Mouse (Mus musculus) hindbrain, embryonic 12.5 days (tissue): Measurements from ENCODE around the gene Gna12. TPM values are rescaled to one million over a fixed set of nuclear protein-coding genes. Genes with fewer than 3 reads are reported as not detected.
A peak's percentile ranks its signal among the peaks of the same experiment; 100 is the strongest.

Experiments used
- ATAC-seq: fragments of 200-750 bp; cut with Nextera tagmentation; 2 replicates; pipeline ENCODE4 v1.8.0; 2017; ENCODE audit warnings: moderate TSS enrichment; ENCODE audit not compliant: low FRiP score
- H3K27ac ChIP-seq: fragments of 300-500 bp; sonication (generic); 2 replicates; pipeline ENCODE4 v1.5.1; 2016; ENCODE audit warnings: mild to moderate bottlenecking
- H3K27me3 ChIP-seq: fragments of 300-500 bp; sonication (generic); 2 replicates; pipeline ENCODE4 v1.6.1; 2016; ENCODE audit warnings: mild to moderate bottlenecking
- H3K36me3 ChIP-seq: fragments of 300-500 bp; sonication (generic); 2 replicates; pipeline ENCODE4 v1.6.1; 2016; ENCODE audit warnings: mild to moderate bottlenecking
- H3K4me1 ChIP-seq: fragments of 300-500 bp; sonication (generic); 2 replicates; pipeline ENCODE4 v1.6.1; 2016
- H3K4me2 ChIP-seq: fragments of 300-500 bp; sonication (generic); replicated peaks from 2 replicates; pipeline ENCODE4 v1.6.1; 2016; ENCODE audit warnings: mild to moderate bottlenecking
- H3K4me3 ChIP-seq: fragments of 300-500 bp; sonication (generic); 2 replicates; pipeline ENCODE4 v1.5.1; 2016; ENCODE audit warnings: mild to moderate bottlenecking
- H3K9ac ChIP-seq: fragments of 300-500 bp; sonication (generic); 2 replicates; pipeline ENCODE4 v1.6.1; 2016; ENCODE audit warnings: mild to moderate bottlenecking, moderate library complexity
- H3K9me3 ChIP-seq: fragments of 300-500 bp; sonication (generic); replicated peaks from 2 replicates; pipeline ENCODE4 v1.6.1; 2016; ENCODE audit warnings: mild to moderate bottlenecking
- WGBS: fragments of 180-500 bp; shearing (Covaris S2); methylation state at CpG from one replicate; pipeline ENCODE4 v1.1.7; 2016; 5-methylcytosine and 5-hydroxymethylcytosine counted together
- polyA plus RNA-seq: library from polyadenylated mRNA; unstranded; fragments of >200 nt; fragmentation: Nextera tagmentation; extraction: Ambion mirVana; gene quantifications from 2 replicates; pipeline ENCODE4 v1.2.1, GENCODE M21; 2016

The Gna12 gene
- polyA plus RNA-seq, 1 experiment from 2014 or later, result 57.8 TPM

DNA sequence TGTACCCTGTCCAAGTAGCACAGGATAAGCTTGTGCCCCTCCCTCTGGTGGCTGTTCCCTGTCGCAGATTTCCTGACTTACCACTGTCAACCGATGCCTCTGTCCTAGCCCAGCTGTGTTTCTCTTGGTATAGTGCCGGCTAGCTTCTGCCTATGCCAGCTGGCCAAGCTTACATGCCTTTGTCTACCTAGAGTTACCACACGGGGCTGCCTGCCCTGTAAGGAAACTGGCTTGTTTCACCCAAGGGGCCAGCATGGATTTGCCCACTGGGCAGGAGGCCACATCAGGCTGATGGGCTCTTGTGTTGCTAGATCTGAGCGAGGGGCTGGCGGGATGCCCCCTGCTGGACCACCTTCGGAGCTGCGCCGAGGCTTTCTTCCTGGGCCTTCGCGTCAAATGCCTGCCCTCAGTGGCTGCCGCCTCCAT lies 86.5 kb downstream of the Gna12 start:
- Histone ChIP-seq H3K4me3 (no peak overlapping the region), H3K36me3 (no peaks in the 10 kb centered on the region), H3K27ac (no peak overlapping the region), H3K9ac (no peak overlapping the region), H3K9me3 (no peaks in the 10 kb centered on the region), H3K27me3 (no peaks in the 10 kb centered on the region; the same call in 1 of the 2 replicates), H3K4me2 (no peak overlapping the region), H3K4me1 (peaks cover 2% of the 10 kb centered on the region)
- 26% methylated on average over 12 of the region's 12 CpGs for WGBS
- ATAC-seq, result no peak

DNA sequence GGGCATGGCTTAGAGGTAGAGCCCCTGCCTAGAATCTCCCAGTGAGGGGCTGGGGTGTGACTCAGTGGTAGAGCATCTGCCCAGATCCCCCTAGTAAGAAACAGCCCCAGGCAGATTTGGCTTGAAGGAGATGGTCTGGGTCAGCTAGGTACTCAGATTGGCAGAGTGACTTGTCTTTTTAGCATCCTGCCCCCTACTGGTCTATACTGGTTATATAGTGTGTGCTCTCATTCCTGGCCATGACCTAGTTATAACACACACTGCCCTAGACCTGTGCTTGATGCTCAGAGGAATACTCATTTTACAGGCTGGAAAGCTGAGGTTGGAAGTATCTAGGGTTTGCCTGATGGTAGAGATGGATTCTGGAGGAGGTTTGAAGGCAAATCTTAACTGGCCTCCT lies 88.4 kb downstream of the Gna12 start:
- H3K36me3 ChIP-seq, result no peaks in the 10 kb centered on the region
- peaks cover 9% of the 10 kb centered on the region for H3K27me3 ChIP-seq
- no peak overlapping the region for H3K27ac ChIP-seq
- H3K4me3 ChIP-seq, result no peak overlapping the region
- H3K9me3 ChIP-seq, result no peaks in the 10 kb centered on the region
- no peak overlapping the region for H3K4me2 ChIP-seq
- H3K4me1 ChIP-seq, result no peaks in the 10 kb centered on the region; the same call in 1 of the 2 replicates
- H3K9ac ChIP-seq, result no peak overlapping the region
- no peak for ATAC-seq

DNA sequence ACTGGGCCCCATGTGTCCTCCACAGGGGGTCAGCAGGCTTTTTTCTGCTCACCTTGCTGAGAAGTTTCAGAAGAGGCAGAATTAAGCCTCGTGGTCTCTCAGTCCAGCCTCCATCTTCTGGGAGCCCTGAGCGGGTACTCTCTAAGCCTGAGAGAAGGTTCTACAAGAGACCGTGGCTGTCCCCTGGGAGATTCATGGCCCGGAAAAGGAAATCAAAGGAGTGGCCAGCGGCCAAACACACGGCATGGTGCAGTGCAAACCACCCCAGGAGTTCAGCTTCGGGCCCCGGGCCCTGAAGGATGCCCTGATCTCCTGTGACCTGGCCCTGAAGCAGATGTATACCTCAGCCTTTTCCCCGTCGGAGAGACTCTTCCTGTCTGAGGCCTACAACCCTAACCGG lies 89.2 kb downstream of the Gna12 start:
- Histone ChIP-seq H3K4me1 (no peaks in the 10 kb centered on the region), H3K4me3 (no peak overlapping the region), H3K27me3 (peaks cover 16% of the 10 kb centered on the region), H3K9me3 (0 out of 2 replicates have a peak, but pooled peaks cover 5% of the 10 kb centered on the region), H3K36me3 (no peaks in the 10 kb centered on the region), H3K27ac (no peak overlapping the region), H3K9ac (no peak overlapping the region), H3K4me2 (no peak overlapping the region)
- no peak for ATAC-seq
- WGBS, result 69% methylated on average over 11 of the region's 11 CpGs

DNA sequence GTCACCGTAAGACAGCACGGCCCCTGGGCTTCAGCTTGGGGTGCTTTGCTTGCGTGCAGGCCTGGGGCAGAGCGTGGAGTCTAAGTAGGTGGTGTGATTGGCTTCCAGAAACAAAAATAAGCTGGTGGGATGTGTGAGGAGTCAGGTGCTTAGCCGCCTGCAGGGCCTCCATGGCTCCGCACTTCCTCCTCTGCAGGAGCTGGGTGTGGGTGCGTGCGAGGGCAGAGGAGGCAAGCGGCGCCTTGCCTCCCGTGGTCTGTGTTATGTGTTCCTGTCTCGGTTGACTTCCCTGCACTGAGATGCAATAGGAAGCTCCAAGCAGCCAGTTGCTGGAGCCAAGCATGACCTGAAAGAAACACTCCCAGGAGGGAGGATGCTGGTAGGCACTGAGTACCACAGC lies 90.4 kb downstream of the Gna12 start:
- 78% methylated on average over 12 of the region's 12 CpGs for WGBS
- no peak overlapping the region for H3K9ac ChIP-seq
- H3K9me3 ChIP-seq, result 0 out of 2 replicates have a peak, but pooled peaks cover 5% of the 10 kb centered on the region
- peaks cover 5% of the 10 kb centered on the region for H3K4me1 ChIP-seq
- peaks cover 29% of the 10 kb centered on the region for H3K27me3 ChIP-seq
- H3K4me2 ChIP-seq, result no peak overlapping the region
- no peak overlapping the region for H3K27ac ChIP-seq
- H3K36me3 ChIP-seq, result no peaks in the 10 kb centered on the region
- H3K4me3 ChIP-seq, result no peak overlapping the region
- ATAC-seq, result no peak

DNA sequence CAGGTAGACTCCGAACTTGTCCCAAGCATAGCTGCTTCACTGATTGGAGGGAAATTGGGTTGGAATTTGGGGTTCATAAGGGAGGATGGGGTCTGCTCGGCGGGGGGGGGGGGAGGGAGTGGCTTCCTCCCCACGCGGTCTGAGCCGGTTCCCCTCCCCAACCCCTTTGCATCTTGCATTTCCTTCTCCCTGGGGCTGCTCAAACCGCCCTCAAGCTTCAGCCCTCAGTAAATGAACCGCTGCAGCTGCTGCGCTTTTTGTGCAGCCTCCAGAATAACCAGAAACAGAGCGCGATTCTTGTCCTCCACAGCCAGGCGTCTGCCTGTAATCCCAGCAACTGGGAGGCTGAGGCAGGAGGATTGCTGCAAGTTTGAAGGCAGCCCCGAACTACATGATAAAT lies 94.1 kb downstream of the Gna12 start:
- H3K4me1 ChIP-seq, result peaks cover 5% of the 10 kb centered on the region
- 0 out of 2 replicates have a peak, but pooled peaks cover 5% of the 10 kb centered on the region for H3K9me3 ChIP-seq
- H3K4me3 ChIP-seq, result no peak overlapping the region
- H3K27ac ChIP-seq, result no peak overlapping the region
- 22% methylated on average over 11 of the region's 13 CpGs for WGBS
- no peak overlapping the region for H3K4me2 ChIP-seq
- H3K36me3 ChIP-seq, result no peaks in the 10 kb centered on the region
- H3K27me3 ChIP-seq, result peaks cover 36% of the 10 kb centered on the region
- no peak overlapping the region for H3K9ac ChIP-seq
- ATAC-seq, result no peak

DNA sequence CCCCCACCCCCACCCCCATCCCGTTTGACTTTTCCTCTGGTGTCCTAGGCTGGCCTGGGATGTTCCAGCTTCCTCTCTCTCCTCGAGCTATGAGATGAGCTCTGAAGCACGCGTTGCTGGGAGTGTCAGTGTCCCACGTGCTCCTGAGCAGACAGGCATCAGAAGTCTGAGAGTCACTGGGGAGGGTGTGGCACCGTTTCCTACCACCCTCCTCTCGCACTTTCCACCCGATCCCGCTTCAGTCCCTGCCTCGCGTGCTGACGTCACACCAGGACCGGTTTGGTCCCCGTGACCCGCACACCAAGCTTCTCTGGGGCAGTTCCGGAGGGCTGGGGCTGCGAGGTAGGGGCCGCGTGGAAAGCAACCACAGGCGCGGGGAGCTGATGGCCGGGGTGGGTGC lies 94.9 kb downstream of the Gna12 start:
- peaks cover 36% of the 10 kb centered on the region for H3K27me3 ChIP-seq
- H3K9me3 ChIP-seq, result 0 out of 2 replicates have a peak, but pooled peaks cover 5% of the 10 kb centered on the region
- H3K4me1 ChIP-seq, result peaks cover 5% of the 10 kb centered on the region
- peak overlapping the region; percentile 38 for H3K9ac ChIP-seq
- peak overlapping the region; percentile 28 for H3K4me3 ChIP-seq
- no peaks in the 10 kb centered on the region for H3K36me3 ChIP-seq
- no peak for ATAC-seq
- WGBS, result 2% methylated on average over 22 of the region's 22 CpGs
- H3K27ac ChIP-seq, result no peak overlapping the region
- peak overlapping the region; percentile 54 for H3K4me2 ChIP-seq

DNA sequence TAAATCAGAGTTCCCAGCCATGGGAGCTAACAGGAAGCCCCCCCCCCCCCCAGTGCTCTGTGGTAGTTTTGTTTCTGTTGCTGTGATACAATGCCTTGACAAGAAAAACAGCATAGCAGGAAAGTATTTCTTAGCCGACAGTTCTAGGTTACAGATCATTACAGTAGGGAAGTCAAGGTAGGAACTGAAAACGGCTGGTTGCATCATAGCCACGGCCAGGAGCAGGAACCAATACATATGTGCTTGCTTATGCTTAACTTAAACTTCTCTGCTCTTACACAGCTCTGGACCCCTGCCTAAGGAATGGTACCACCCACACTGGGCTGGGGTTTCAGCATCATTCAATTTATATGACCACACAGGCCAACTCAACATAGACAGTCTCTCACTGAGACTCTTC lies 96.9 kb downstream of the Gna12 start:
- H3K27ac ChIP-seq, result no peak overlapping the region

DNA sequence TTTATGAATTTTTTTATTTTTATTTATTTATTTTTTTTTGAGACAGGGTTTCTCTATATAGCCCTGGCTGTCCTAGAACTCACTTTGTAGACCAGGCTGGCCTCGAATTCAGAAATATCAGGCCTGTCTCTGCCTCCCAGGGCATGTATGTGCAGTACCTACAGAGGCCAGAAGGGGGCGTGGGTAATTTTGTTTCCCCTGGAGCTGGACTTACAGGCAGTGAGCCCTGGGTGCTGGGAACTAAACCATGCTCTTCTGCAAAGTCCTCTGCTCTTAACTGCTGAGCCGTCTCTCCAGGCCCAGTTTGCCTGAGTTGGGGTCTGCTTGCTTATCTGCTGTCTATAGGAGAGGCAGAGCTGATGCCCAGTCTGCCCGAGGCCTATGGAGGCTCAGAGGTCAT lies 98.0 kb downstream of the Gna12 start:
- H3K9me3 ChIP-seq, result 0 out of 2 replicates have a peak, but pooled peaks cover 5% of the 10 kb centered on the region
- H3K36me3 ChIP-seq, result no peaks in the 10 kb centered on the region
- H3K27me3 ChIP-seq, result peaks cover 30% of the 10 kb centered on the region
- no peak overlapping the region for H3K4me2 ChIP-seq
- H3K27ac ChIP-seq, result no peak overlapping the region
- no peak overlapping the region for H3K9ac ChIP-seq
- no peak overlapping the region for H3K4me3 ChIP-seq
- H3K4me1 ChIP-seq, result peaks cover 5% of the 10 kb centered on the region
- 63% methylated on average over 4 of the region's 4 CpGs for WGBS
- ATAC-seq, result no peak

More for the DNA sequence above, 96.9 kb downstream of the Gna12 start:
- Histone ChIP-seq H3K27me3 (peaks cover 36% of the 10 kb centered on the region), H3K9ac (no peak overlapping the region), H3K4me2 (no peak overlapping the region), H3K4me1 (peaks cover 5% of the 10 kb centered on the region), H3K36me3 (no peaks in the 10 kb centered on the region), H3K4me3 (no peak overlapping the region), H3K9me3 (0 out of 2 replicates have a peak, but pooled peaks cover 5% of the 10 kb centered on the region)
- no peak for ATAC-seq
- 73% methylated on average over 3 of the region's 3 CpGs for WGBS

DNA sequence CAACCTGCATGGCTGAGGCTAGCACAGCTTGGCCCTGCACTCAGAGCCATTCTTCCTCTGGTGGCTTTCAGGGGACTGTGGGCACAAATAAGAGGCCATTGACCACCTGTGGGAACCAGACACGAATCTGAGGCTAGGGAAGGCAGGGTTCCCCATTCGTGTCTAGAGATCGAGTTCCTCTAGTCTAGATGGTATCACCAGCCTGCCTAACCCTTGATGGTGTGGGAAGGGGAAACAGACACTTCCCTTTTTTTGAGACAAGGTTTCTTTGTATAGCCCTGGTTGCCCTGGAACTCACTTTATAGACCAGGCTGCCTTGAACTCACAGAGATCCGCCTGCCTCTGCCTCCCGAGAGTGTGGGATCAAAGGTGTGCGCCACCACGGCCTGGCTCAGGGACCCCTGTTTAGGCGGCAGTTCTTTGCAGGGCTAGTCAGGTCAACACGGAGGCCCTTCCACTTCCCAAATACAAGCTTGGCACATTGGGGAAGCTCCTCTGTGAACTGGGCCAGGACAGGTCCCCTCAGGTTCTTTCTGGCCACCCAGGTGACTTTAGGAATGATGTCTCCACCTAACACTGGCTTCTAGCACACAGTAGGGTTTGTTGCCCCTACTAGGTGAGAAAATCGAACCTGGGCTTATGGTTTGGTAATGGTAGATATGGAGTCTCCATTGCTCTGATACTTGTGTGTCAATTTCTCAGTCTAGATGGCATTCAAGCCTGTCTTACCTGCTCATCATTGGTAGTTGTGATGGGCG lies 99.0 kb downstream of the Gna12 start:
- Histone ChIP-seq H3K27ac (no peak overlapping the region), H3K4me2 (no peak overlapping the region), H3K4me3 (no peak overlapping the region), H3K4me1 (peaks cover 8% of the 10 kb centered on the region), H3K9me3 (0 out of 2 replicates have a peak, but pooled peaks cover 3% of the 10 kb centered on the region), H3K36me3 (no peaks in the 10 kb centered on the region), H3K27me3 (peaks cover 21% of the 10 kb centered on the region), H3K9ac (no peak overlapping the region)
- WGBS, result 86% methylated on average over 11 of the region's 11 CpGs
- ATAC-seq, result no peak

DNA sequence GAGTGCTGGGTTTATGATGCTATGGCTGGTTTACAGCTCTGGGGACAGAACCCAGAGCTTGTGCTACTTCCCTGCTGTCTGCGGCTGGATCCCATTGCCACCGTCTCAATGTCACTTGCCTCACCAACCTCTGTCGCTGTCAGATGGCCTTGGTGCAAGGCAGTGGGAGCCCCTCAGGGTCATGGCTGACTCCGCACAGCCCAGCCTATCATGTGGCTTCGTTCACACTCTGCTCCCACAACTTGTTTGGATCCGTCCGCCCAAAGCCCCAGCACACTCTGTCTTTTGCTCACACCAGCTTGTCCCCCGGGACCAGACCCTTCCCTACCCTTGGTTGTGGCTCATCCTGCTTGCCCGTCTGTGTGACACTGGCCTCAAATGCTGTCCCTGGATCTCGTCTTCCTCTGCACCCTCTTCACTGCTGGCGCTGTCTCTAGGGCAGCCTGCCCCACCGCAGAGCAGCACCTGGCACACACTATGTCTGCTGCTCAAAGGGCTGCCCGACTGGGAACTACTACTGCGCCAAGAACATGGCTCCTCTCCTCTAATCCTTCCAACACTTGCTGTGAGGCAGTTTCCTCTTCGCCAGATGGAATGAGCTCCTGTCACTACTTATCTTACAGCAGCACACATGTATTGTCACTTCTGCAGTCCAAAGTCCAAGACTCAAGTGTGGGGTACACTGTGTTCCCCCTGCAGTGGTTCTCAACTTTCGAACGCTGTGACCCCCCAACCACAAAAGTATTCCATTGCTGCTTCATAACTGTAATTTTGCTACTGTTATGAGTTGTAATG lies 103.1 kb downstream of the Gna12 start:
- H3K9me3 ChIP-seq, result no peaks in the 10 kb centered on the region
- no peaks in the 10 kb centered on the region for H3K36me3 ChIP-seq
- 84% methylated on average over 17 of the region's 17 CpGs for WGBS
- H3K27me3 ChIP-seq, result no peaks in the 10 kb centered on the region
- H3K4me3 ChIP-seq, result no peak overlapping the region
- H3K9ac ChIP-seq, result no peak overlapping the region
- H3K4me1 ChIP-seq, result peaks cover 15% of the 10 kb centered on the region
- H3K27ac ChIP-seq, result no peak overlapping the region
- ATAC-seq, result no peak
- no peak overlapping the region for H3K4me2 ChIP-seq

DNA sequence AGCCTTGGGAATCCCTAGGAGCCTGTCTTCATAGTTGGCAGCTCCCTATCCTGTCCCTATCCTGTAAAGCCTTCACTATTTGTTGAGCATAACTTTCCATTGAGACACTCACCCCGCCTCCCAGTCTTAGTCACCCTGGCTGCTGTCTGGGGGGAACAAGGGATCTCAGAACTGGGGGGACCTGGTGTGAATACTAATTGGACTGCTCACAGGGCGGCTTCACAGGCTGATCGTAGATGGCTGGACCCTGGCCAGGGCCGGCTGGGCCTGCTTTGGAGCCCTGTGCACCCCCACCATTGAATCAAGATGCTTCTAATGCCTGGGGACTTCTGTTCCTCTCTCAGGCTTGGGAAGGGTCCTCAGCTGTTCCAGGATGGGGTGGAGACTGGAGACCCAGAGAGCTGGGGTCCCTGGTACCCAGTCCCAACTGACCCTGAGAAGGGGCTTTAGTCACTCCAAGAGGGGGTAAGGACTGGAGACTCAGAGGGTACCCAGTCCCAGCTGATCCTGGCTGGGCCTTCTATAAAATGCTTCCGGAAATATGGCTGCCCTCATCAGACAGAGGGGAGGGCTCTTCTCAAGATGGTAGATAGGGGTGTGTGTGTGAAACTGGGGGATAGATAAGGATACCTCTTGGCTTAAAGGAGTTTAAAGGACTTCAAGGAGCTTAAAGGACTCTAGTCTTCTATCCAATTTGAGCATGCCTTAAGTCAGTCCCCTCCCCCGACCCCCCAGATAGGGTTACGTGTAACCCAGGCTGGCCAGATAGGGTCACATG lies 104.0 kb downstream of the Gna12 start:
- H3K27ac ChIP-seq, result peak overlapping the region; percentile 71
- H3K9me3 ChIP-seq, result no peaks in the 10 kb centered on the region
- no peak overlapping the region for H3K4me2 ChIP-seq
- no peaks in the 10 kb centered on the region for H3K27me3 ChIP-seq
- no peak overlapping the region for H3K9ac ChIP-seq
- peaks cover 15% of the 10 kb centered on the region for H3K4me1 ChIP-seq
- no peaks in the 10 kb centered on the region for H3K36me3 ChIP-seq
- no peak overlapping the region for H3K4me3 ChIP-seq
- 70% methylated on average over 7 of the region's 7 CpGs for WGBS
- ATAC-seq, result peak; percentile 84

DNA sequence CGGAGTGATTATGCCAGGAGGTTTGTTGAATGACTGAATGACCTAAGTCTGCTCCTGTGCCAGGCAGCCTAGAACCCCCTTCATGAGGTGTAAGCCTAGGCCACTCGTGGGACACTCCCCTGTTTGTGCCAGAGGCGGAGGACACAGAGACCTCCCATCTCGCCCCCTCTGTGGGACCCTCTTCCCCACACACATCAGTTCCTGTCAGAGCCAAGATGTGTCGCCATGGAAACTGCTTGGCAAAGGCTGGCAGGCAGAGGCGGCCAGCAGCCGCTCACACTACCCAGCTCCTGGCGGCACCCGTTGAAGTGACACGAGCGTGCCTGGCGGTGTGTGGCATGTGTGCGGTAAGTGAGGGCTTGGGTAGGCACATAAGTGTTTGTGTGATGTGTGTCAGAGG lies 106.4 kb downstream of the Gna12 start, which contains the start of gene Amz1:
Amz1 (plus strand) TSS at position 306 of the 400 bp plus-strand sequence.
- H3K9me3 ChIP-seq, result no peaks in the 10 kb centered on the region
- H3K27me3 ChIP-seq, result no peaks in the 10 kb centered on the region
- no peak within 1 kb of the TSS for H3K4me3 ChIP-seq
- H3K4me1 ChIP-seq, result peaks cover 15% of the 10 kb centered on the region
- no peak within 1 kb of the TSS for H3K27ac ChIP-seq
- 62% methylated on average over 13 of the region's 13 CpGs for WGBS
- ATAC-seq, result peak; percentile 62
- no peak within 1 kb of the TSS for H3K4me2 ChIP-seq
- H3K9ac ChIP-seq, result no peak within 1 kb of the TSS
- peaks cover 15% of the 10 kb centered on the region for H3K36me3 ChIP-seq
